Mouse (Mus musculus): ENCODE measurements around the gene Lysmd2.
"Not testable (repeated sequence)": the region's sequence is repeated elsewhere in the genome, so short reads cannot be mapped to it uniquely, and the experiment has no call there.

The Lysmd2 gene

GRCm38 (mm10) chr9:75625556-75626307 lies at the start of gene Lysmd2:
Gene Lysmd2, plus strand, starts transcription at chr9:75625741.
- DNase-seq (ENCODE audit: low read depth in 2 of 2, low spot score in 2 of 2), result no peak

GRCm38 (mm10) chr9:75579321-75579720 lies 46.2 kb upstream of the Lysmd2 start:
- DNase-seq (ENCODE audit: low read depth in 2 of 2, low spot score in 2 of 2), result no peak

- peak in 1 of 2 experiments; percentile 23 for DNase-seq (ENCODE audit: low read depth in 2 of 2, low spot score in 2 of 2)
These were observed 43.7 kb upstream of the Lysmd2 start for GRCm38 (mm10) chr9:75581694-75582350.

- DNase-seq (ENCODE audit: low read depth in 2 of 2, low spot score in 2 of 2), result no peak
These were observed 35.4 kb upstream of the Lysmd2 start for GRCm38 (mm10) chr9:75589850-75590790.

- DNase-seq (ENCODE audit: low read depth in 2 of 2, low spot score in 2 of 2), result no peak
These were observed 32.1 kb upstream of the Lysmd2 start for GRCm38 (mm10) chr9:75593481-75593880.

GRCm38 (mm10) chr9:75597036-75597435 lies 28.5 kb upstream of the Lysmd2 start:
- DNase-seq (ENCODE audit: low read depth in 2 of 2, low spot score in 2 of 2), result no peak

- DNase-seq (ENCODE audit: low read depth in 2 of 2, low spot score in 2 of 2), result no peak
These were observed 27.9 kb upstream of the Lysmd2 start for GRCm38 (mm10) chr9:75597596-75597995.

GRCm38 (mm10) chr9:75599191-75599841 lies 26.2 kb upstream of the Lysmd2 start:
- no peak for DNase-seq (ENCODE audit: low read depth in 2 of 2, low spot score in 2 of 2)

- DNase-seq (ENCODE audit: low read depth in 2 of 2, low spot score in 2 of 2), result no peak
These were observed 25.2 kb upstream of the Lysmd2 start for GRCm38 (mm10) chr9:75600166-75600934.

- DNase-seq (ENCODE audit: low read depth in 2 of 2, low spot score in 2 of 2), result no peak
These were observed 24.0 kb upstream of the Lysmd2 start for GRCm38 (mm10) chr9:75601510-75601909.

- DNase-seq (ENCODE audit: low read depth in 2 of 2, low spot score in 2 of 2), result no peak
These were observed 18.0 kb upstream of the Lysmd2 start for GRCm38 (mm10) chr9:75607496-75607895.

- DNase-seq (ENCODE audit: low read depth in 2 of 2, low spot score in 2 of 2), result no peak
These were observed 16.0 kb upstream of the Lysmd2 start for GRCm38 (mm10) chr9:75609505-75609904.

- DNase-seq (ENCODE audit: low read depth in 2 of 2, low spot score in 2 of 2), result no peak
These were observed 15.6 kb upstream of the Lysmd2 start for GRCm38 (mm10) chr9:75609965-75610364.

- no peak for DNase-seq (ENCODE audit: low read depth in 2 of 2, low spot score in 2 of 2)
These were observed 14.7 kb upstream of the Lysmd2 start, which contains the start of gene Tmod2 for GRCm38 (mm10) chr9:75610571-75611493. Gene Tmod2, minus strand, starts transcription at chr9:75611325.

GRCm38 (mm10) chr9:75616560-75616959 lies 9.0 kb upstream of the Lysmd2 start:
- DNase-seq (ENCODE audit: low read depth in 2 of 2, low spot score in 2 of 2), result no peak

GRCm38 (mm10) chr9:75618836-75619400 lies 6.6 kb upstream of the Lysmd2 start:
- DNase-seq (ENCODE audit: low read depth in 2 of 2, low spot score in 2 of 2), result no peak

- DNase-seq (ENCODE audit: low read depth in 2 of 2, low spot score in 2 of 2), result not testable (repeated sequence)
These were observed 5.8 kb upstream of the Lysmd2 start for GRCm38 (mm10) chr9:75619761-75620160.

- DNase-seq (ENCODE audit: low read depth in 2 of 2, low spot score in 2 of 2), result no peak
These were observed 4.1 kb upstream of the Lysmd2 start for GRCm38 (mm10) chr9:75621428-75621827.

Measured in CD8-positive naive resting alpha-beta T cell, adult 2 months (primary cell).